Comparison of ENCODE assay signal across 20 mouse cellular contexts in the genomic region with DNA sequence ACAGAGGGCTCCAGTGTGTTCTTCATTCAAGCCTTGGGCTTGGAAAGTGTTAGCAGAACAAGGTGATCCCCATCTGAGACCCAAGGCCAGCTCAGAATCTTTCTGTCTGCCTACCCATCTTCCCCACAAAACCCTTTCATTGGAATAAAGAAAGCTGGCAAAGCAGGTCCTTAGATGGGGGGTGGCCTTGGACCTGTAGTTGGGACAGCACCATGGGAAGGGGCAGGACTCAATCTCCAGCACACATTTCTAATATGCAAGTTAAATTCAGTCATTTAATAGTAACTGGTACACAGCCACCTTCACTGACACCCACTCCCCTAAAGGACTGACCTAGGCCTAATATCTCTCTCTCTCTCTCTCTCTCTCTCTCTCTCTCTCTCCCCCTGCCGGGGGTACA. TPM values are rescaled to one million over a fixed set of nuclear protein-coding genes. Genes with fewer than 3 reads are reported as not detected.
"Had no signal": no experiment of that assay in that cellular context is flagged by ENCODE, and none has a peak within 500 bp of the region (broad histone marks: within the 10 kb centered on the region; RNA-seq: fewer than 3 reads in every experiment).

No protein-coding gene starts in this region.

- H3K36me3 ChIP-seq: liver, embryonic 13.5 days; midbrain, embryonic 13.5 days; neural tube, embryonic 12.5 days; neural tube, embryonic 15.5 days; stomach, embryonic 15.5 days had no signal

- H3K9me3 ChIP-seq: liver, embryonic 13.5 days; midbrain, embryonic 13.5 days; neural tube, embryonic 12.5 days; neural tube, embryonic 15.5 days; stomach, embryonic 15.5 days had no signal

- H3K27ac ChIP-seq: kidney, postnatal 0 days; layer of hippocampus, adult 2 months; liver, embryonic 13.5 days; midbrain, embryonic 13.5 days; neural tube, embryonic 12.5 days; neural tube, embryonic 15.5 days; stomach, embryonic 15.5 days had no signal

- DNase-seq: layer of hippocampus, adult 9-11 months; lung, adult 2 months; spleen, adult 18-20 months had no signal

- H3K9ac ChIP-seq: liver, embryonic 13.5 days; neural tube, embryonic 12.5 days; neural tube, embryonic 15.5 days; stomach, embryonic 15.5 days had no signal

RNA-seq across cellular contexts. Expression of a gene that starts 6.5 kb away (rescaled TPM):
- total RNA-seq: layer of hippocampus, adult 2 months; layer of hippocampus, postnatal 25 days; left cerebral cortex, adult 18-20 months; left cerebral cortex, postnatal 25 days; liver, adult 2 months; megakaryocyte progenitor cell, adult 5-6 weeks; megakaryocyte-erythroid progenitor cell, adult 5-6 weeks had no signal
- polyA plus RNA-seq: kidney, adult 2 months; large intestine, adult 2 months; liver, adult 2 months; liver, embryonic 13.5 days; liver, embryonic 16.5 days; lung, adult 2 months; lung, embryonic 16.5 days; neural tube, embryonic 12.5 days; stomach, embryonic 15.5 days had no signal
